Mouse (Mus musculus): ENCODE measurements around the gene Rps6ka3.

GRCm38 (mm10) chrX:159210892-159211583 is 931 bp downstream of the Rps6ka3 start:
- TF ChIP-seq CTCF (IDR thresholded peaks at IDR 0.05; ENCODE audit: low read depth, low read length), result no peak
- TF ChIP-seq POLR2AphosphoS5 (IDR thresholded peaks at IDR 0.05; ENCODE audit: insufficient replicate concordance, low read depth, low read length), result no peak
